Mouse (Mus musculus) v-Abl transformed pro-B cells (cell line): ENCODE data around the gene Osbpl5.
"Not testable (repeated sequence)": the region's sequence is repeated elsewhere in the genome, so short reads cannot be mapped to it uniquely, and the experiment has no call there.

Source experiments
- in situ Hi-C, 2 experiments: fragments of 400-800 bp; cut with MboI; formaldehyde crosslinking; loops; one replicate each; pipeline ENCODE4 v1.15.1; 2025; ENCODE audit not compliant: unreplicated experiment in 2 of 2

Osbpl5 gene

GRCm38 (mm10) chr7:143713421-143713820, 43.4 kb downstream of the Osbpl5 start:
- in situ Hi-C loops, result no loop called here

GRCm38 (mm10) chr7:143712771-143713348, 43.9 kb downstream of the Osbpl5 start:
- in situ Hi-C loops, result no loop called here

- in situ Hi-C loops, result no loop called here
Measured at GRCm38 (mm10) chr7:143712023-143712422, 44.8 kb downstream of the Osbpl5 start.

GRCm38 (mm10) chr7:143711381-143711780, 45.4 kb downstream of the Osbpl5 start:
- in situ Hi-C loops, result no loop called here

- in situ Hi-C loops, result loop anchor here (5.0 kb wide), 2 partner anchors 38 to 43 kb away; no protein-coding TSS in a partner anchor
Measured at GRCm38 (mm10) chr7:143709395-143709794, 47.4 kb downstream of the Osbpl5 start.

GRCm38 (mm10) chr7:143706697-143707438, 49.9 kb downstream of the Osbpl5 start:
- in situ Hi-C loops, result loop anchor here (5.0 kb wide), 2 partner anchors 40 to 45 kb away; no protein-coding TSS in a partner anchor

- in situ Hi-C loops, result loop anchor here (5.0 to 10.0 kb wide), 3 partner anchors 89 to 114 kb away; no protein-coding TSS in a partner anchor
Measured at GRCm38 (mm10) chr7:143696140-143696539, 60.6 kb downstream of the Osbpl5 start.

GRCm38 (mm10) chr7:143694550-143694949, 62.2 kb downstream of the Osbpl5 start:
- in situ Hi-C loops, result loop anchor here in 1 of 2 experiments (10.0 kb wide), 1 partner anchor 110 kb away; no protein-coding TSS in a partner anchor

GRCm38 (mm10) chr7:143692746-143693510, 63.9 kb downstream of the Osbpl5 start:
- in situ Hi-C loops, result loop anchor here in 1 of 2 experiments (10.0 kb wide), 1 partner anchor 108 kb away; no protein-coding TSS in a partner anchor

- in situ Hi-C loops, result loop anchor here in 1 of 2 experiments (10.0 kb wide), 1 partner anchor 107 kb away; no protein-coding TSS in a partner anchor
Measured at GRCm38 (mm10) chr7:143691909-143692308, 64.9 kb downstream of the Osbpl5 start.

GRCm38 (mm10) chr7:143691181-143691580, 65.6 kb downstream of the Osbpl5 start:
- in situ Hi-C loops, result loop anchor here in 1 of 2 experiments (10.0 kb wide), 1 partner anchor 106 kb away; no protein-coding TSS in a partner anchor

- in situ Hi-C loops, result loop anchor here in 1 of 2 experiments (10.0 kb wide), 1 partner anchor 105 kb away; no protein-coding TSS in a partner anchor
Measured at GRCm38 (mm10) chr7:143689946-143690345, 66.8 kb downstream of the Osbpl5 start.

- in situ Hi-C loops, result no loop called here
Measured at GRCm38 (mm10) chr7:143689481-143689880, 67.3 kb downstream of the Osbpl5 start.

GRCm38 (mm10) chr7:143686676-143687075, 70.1 kb downstream of the Osbpl5 start:
- in situ Hi-C loops, result not testable (repeated sequence)

- in situ Hi-C loops, result not testable (repeated sequence)
Measured at GRCm38 (mm10) chr7:143686191-143686590, 70.6 kb downstream of the Osbpl5 start.

GRCm38 (mm10) chr7:143685359-143686067, 71.3 kb downstream of the Osbpl5 start, which contains the start of gene Tnfrsf23:
Gene Tnfrsf23 (minus strand): TSS chr7:143685872.
- in situ Hi-C loops, result no loop called here

GRCm38 (mm10) chr7:143684569-143684968, 72.2 kb downstream of the Osbpl5 start:
- in situ Hi-C loops, result loop anchor here in 1 of 2 experiments (5.0 kb wide), 1 partner anchor 62 kb away; no protein-coding TSS in a partner anchor

GRCm38 (mm10) chr7:143681566-143681965, 75.2 kb downstream of the Osbpl5 start:
- in situ Hi-C loops, result loop anchor here in 1 of 2 experiments (5.0 kb wide), 1 partner anchor 59 kb away; no protein-coding TSS in a partner anchor

- in situ Hi-C loops, result loop anchor here in 1 of 2 experiments (5.0 kb wide), 1 partner anchor 59 kb away; no protein-coding TSS in a partner anchor
Measured at GRCm38 (mm10) chr7:143680836-143681235, 75.9 kb downstream of the Osbpl5 start.
